Mouse (Mus musculus) embryo, embryonic 10 days (tissue): ENCODE results near the gene Osbpl6.

Source experiments
- DNase-seq: peaks from one replicate; pipeline ENCODE4 v3.0.0-alpha.2; 2015; ENCODE audit warnings: low spot score

The Osbpl6 gene

GRCm38 (mm10) chr2:76406151-76406936 lies at the start of gene Osbpl6:
Gene Osbpl6, plus strand, starts transcription at chr2:76406508.
- peak; percentile 78 for DNase-seq

- DNase-seq = no peak
Observed at GRCm38 (mm10) chr2:76360226-76360625, 46.1 kb upstream of the Osbpl6 start, which contains the start of gene Cyct. Gene Cyct, minus strand, starts transcription at chr2:76360450.

- DNase-seq = peak; percentile 48
Observed at GRCm38 (mm10) chr2:76362111-76362510, 44.2 kb upstream of the Osbpl6 start.

- no peak for DNase-seq
Observed at GRCm38 (mm10) chr2:76365811-76366210, 40.5 kb upstream of the Osbpl6 start.

GRCm38 (mm10) chr2:76367188-76367922 lies 39.0 kb upstream of the Osbpl6 start:
- peak; percentile 93 for DNase-seq

- DNase-seq = no peak
Observed at GRCm38 (mm10) chr2:76368861-76369660, 37.2 kb upstream of the Osbpl6 start.

- DNase-seq = peak; percentile 94
Observed at GRCm38 (mm10) chr2:76369821-76370655, 36.3 kb upstream of the Osbpl6 start, which contains the start of gene Rbm45. Gene Rbm45, plus strand, starts transcription at chr2:76369984.

GRCm38 (mm10) chr2:76370656-76370922 lies 35.7 kb upstream of the Osbpl6 start:
- DNase-seq = no peak

GRCm38 (mm10) chr2:76372244-76372643 lies 34.1 kb upstream of the Osbpl6 start:
- DNase-seq = no peak

- no peak for DNase-seq
Observed at GRCm38 (mm10) chr2:76374544-76375206, 31.6 kb upstream of the Osbpl6 start.

GRCm38 (mm10) chr2:76378646-76379045 lies 27.7 kb upstream of the Osbpl6 start:
- no peak for DNase-seq

GRCm38 (mm10) chr2:76386531-76386930 lies 19.8 kb upstream of the Osbpl6 start:
- DNase-seq = no peak

- DNase-seq = no peak
Observed at GRCm38 (mm10) chr2:76400178-76400577, 6.1 kb upstream of the Osbpl6 start.

GRCm38 (mm10) chr2:76405596-76406150 lies 635 bp upstream of the Osbpl6 start:
- no peak for DNase-seq

- DNase-seq = peak; percentile 81
Observed at GRCm38 (mm10) chr2:76406937-76407441, 681 bp downstream of the Osbpl6 start.

- DNase-seq = no peak
Observed at GRCm38 (mm10) chr2:76409526-76409925, 3.2 kb downstream of the Osbpl6 start.

- no peak for DNase-seq
Observed at GRCm38 (mm10) chr2:76409986-76410385, 3.7 kb downstream of the Osbpl6 start.

- DNase-seq = no peak
Observed at GRCm38 (mm10) chr2:76412924-76413323, 6.6 kb downstream of the Osbpl6 start.

- DNase-seq = no peak
Observed at GRCm38 (mm10) chr2:76417446-76418141, 11.3 kb downstream of the Osbpl6 start.

GRCm38 (mm10) chr2:76418142-76418518 lies 11.8 kb downstream of the Osbpl6 start:
- no peak for DNase-seq
